Mouse (Mus musculus): ENCODE measurements around the gene Rmdn2. TPM values are rescaled to one million over a fixed set of nuclear protein-coding genes. Genes with fewer than 3 reads are reported as not detected.

The Rmdn2 gene
- polyA plus RNA-seq, 1 experiment from 2014 or later, result 7.2 TPM

DNA sequence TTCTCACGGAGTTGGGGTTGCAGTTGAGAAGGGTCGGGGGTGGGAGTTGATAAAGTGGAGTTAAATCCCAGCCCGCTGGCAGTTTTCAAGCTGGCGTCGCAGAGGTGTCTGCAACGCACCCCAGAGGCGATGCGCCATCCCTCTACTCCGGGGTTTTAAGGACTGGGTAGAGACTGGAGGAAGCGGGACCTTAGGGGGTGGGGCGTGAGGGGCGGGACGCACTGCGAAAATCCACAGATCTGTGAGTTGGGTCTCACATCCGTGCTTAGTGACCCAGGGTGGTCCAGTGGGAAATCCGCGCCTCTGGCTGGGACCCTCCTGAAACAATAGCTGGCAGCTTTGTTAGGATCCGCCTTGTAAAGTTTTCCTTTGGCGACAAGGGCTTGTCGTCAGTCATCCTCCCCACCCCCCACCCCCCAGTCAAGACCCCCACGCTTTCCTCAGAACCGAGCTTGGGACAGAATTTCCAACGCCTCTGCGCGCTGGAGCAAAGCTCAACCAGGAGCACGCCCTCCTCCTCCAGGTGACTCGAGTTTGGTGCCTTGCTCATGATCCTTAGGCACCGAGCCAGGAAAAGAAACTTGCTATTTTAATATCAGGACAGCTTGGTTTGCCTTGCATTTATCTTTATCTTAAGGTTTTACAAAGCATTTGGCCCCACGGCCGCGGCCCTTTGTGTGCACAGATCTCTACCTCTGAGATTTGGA is 103.4 kb downstream of the Rmdn2 start, which contains the start of gene Cyp1b1:
Cyp1b1 (minus strand) TSS at position 131 of the 707 bp plus-strand sequence.
- WGBS, result under 1% methylated on average over 31 of the region's 31 CpGs

DNA sequence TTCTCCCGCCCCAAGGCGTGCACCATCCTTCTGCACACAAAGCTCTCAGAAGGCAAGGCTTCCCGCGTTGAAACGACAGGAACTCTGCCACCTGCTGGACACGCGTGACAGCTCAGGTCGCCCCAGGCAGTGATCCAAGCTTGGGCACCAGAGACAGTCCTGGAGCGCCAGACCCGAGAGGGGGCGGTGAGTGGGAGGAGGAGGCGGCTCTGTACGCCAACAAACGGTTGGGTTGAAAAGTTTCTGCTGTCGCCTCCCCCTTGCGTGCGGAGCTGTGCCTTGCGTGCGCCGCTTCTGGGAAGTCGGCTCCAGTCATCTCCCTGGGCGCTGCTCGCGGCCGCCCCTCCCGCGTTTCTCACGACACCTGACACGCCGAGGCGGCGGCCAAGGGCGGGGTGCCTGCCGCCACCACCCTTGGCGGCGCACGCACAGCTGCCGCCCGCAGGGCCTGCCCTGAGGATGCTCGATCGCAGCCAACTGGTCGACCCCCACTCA is 104.0 kb downstream of the Rmdn2 start:
- peak overlapping the region; percentile 48; the same call in 1 of the 2 replicates for H3K9ac ChIP-seq (ENCODE audit: low read length)
- peak overlapping the region; percentile 68 for H3K4me2 ChIP-seq (replicated peaks; ENCODE audit: low read depth)
- WGBS, result 1% methylated on average over 42 of the region's 42 CpGs
- H3K27ac ChIP-seq (replicated peaks), result 0 out of 2 replicates have a peak overlapping the region, but pooled peaks have one; percentile 31
- no peaks in the 10 kb centered on the region for H3K36me3 ChIP-seq (ENCODE audit: control insufficient read depth, insufficient read depth, low read length)
- DNase-seq (ENCODE audit: low spot score) (peak; percentile 93), ATAC-seq (ENCODE audit: low FRiP score, low TSS enrichment) (peak; percentile 91)
- H3K4me1 ChIP-seq (replicated peaks; ENCODE audit: control insufficient read depth, insufficient read depth), result peaks cover 8% of the 10 kb centered on the region; the same call in 1 of the 2 replicates
- peak overlapping the region; percentile 41 for H3K4me3 ChIP-seq (ENCODE audit: low read depth, low read length)
- no peak for TF ChIP-seq EP300 (optimal IDR thresholded peaks at IDR 0.05)
- peak; percentile 93 for TF ChIP-seq CTCF (IDR thresholded peaks at IDR 0.05; ENCODE audit: low read depth)
- no peaks in the 10 kb centered on the region for H3K9me3 ChIP-seq (ENCODE audit: control insufficient read depth, low read length)
- 0 out of 2 replicates have a peak, but pooled peaks cover 5% of the 10 kb centered on the region for H3K27me3 ChIP-seq (ENCODE audit: control insufficient read depth, insufficient read depth, low read length)

More for the DNA sequence above, 103.4 kb downstream of the Rmdn2 start, which contains the start of gene Cyp1b1:
- H3K4me2 ChIP-seq (replicated peaks; ENCODE audit: low read depth), result peak within 1 kb of the TSS; percentile 68
- peak within 1 kb of the TSS; percentile 54 for H3K9ac ChIP-seq (ENCODE audit: low read length)
- H3K4me3 ChIP-seq (ENCODE audit: low read depth, low read length), result peak within 1 kb of the TSS; percentile 41
- H3K27me3 ChIP-seq (ENCODE audit: control insufficient read depth, insufficient read depth, low read length), result 0 out of 2 replicates have a peak, but pooled peaks cover 5% of the 10 kb centered on the region
- TF ChIP-seq CTCF (IDR thresholded peaks at IDR 0.05; ENCODE audit: low read depth) (no peak), EP300 (optimal IDR thresholded peaks at IDR 0.05) (no peak)
- no peaks in the 10 kb centered on the region for H3K9me3 ChIP-seq (ENCODE audit: control insufficient read depth, low read length)
- DNase-seq (ENCODE audit: low spot score), result peak; percentile 24
- peak; percentile 39 for ATAC-seq (ENCODE audit: low FRiP score, low TSS enrichment)
- H3K36me3 ChIP-seq (ENCODE audit: control insufficient read depth, insufficient read depth, low read length), result no peaks in the 10 kb centered on the region
- peaks cover 8% of the 10 kb centered on the region; the same call in 1 of the 2 replicates for H3K4me1 ChIP-seq (replicated peaks; ENCODE audit: control insufficient read depth, insufficient read depth)
- H3K27ac ChIP-seq (replicated peaks), result peak within 1 kb of the TSS; percentile 45

DNA sequence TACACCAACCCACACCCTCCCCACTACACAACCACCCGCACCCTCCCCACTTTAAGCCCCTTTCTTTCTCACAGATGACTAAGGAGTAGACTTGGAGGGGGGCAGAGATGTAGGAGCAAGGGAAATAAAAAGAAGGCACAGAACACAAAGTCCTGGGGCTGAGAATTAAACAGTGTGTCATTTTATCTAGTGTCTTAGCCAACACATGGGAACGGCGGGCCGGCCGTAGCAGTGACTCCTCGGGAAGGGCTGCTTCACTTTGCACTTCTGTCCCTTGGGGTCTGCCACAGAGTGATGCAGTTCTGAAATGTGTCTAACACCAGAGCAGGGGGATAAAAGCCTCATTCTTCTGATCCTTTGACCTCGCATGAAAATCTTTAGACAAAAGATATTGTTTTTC is 109.0 kb downstream of the Rmdn2 start:
- Histone ChIP-seq H3K36me3 (ENCODE audit: control insufficient read depth, insufficient read depth, low read length) (no peaks in the 10 kb centered on the region), H3K4me1 (replicated peaks; ENCODE audit: control insufficient read depth, insufficient read depth) (no peaks in the 10 kb centered on the region), H3K27me3 (ENCODE audit: control insufficient read depth, insufficient read depth, low read length) (no peaks in the 10 kb centered on the region), H3K9ac (ENCODE audit: low read length) (no peak overlapping the region), H3K4me3 (ENCODE audit: low read depth, low read length) (no peak overlapping the region), H3K9me3 (ENCODE audit: control insufficient read depth, low read length) (no peaks in the 10 kb centered on the region), H3K4me2 (replicated peaks; ENCODE audit: low read depth) (no peak overlapping the region), H3K27ac (replicated peaks) (no peak overlapping the region)
- TF ChIP-seq CTCF (IDR thresholded peaks at IDR 0.05; ENCODE audit: low read depth) (no peak), EP300 (optimal IDR thresholded peaks at IDR 0.05) (no peak)
- WGBS, result 77% methylated on average over 7 of the region's 7 CpGs
- ATAC-seq (ENCODE audit: low FRiP score, low TSS enrichment), result no peak
- no peak for DNase-seq (ENCODE audit: low spot score)

DNA sequence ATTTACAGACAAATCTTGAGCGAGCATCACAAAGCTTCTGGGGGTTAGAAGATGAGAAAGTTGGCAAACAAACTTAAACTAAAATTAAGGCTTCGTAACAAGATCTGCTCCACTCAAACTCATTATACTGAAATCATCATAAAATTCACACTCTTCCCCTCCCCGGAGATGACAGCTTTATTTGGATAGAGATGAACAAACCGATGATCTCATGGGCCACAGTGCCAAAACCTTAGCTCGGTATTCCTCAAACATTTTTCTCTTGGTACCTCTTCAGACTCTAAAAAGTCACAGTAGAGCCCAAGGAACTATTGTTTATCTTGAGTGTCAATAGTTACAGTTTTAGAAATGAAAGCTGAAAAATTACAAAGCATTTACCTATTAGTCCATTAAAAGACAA is 115.0 kb downstream of the Rmdn2 start:
- H3K4me3 ChIP-seq (ENCODE audit: low read depth, low read length), result no peak overlapping the region
- no peak for ATAC-seq (ENCODE audit: low FRiP score, low TSS enrichment)
- DNase-seq (ENCODE audit: low spot score), result no peak
- H3K4me1 ChIP-seq (replicated peaks; ENCODE audit: control insufficient read depth, insufficient read depth), result 0 out of 2 replicates have a peak, but pooled peaks cover 6% of the 10 kb centered on the region
- H3K4me2 ChIP-seq (replicated peaks; ENCODE audit: low read depth), result no peak overlapping the region
- H3K27ac ChIP-seq (replicated peaks), result no peak overlapping the region
- H3K27me3 ChIP-seq (ENCODE audit: control insufficient read depth, insufficient read depth, low read length), result no peaks in the 10 kb centered on the region
- H3K9me3 ChIP-seq (ENCODE audit: control insufficient read depth, low read length), result no peaks in the 10 kb centered on the region
- no peak for TF ChIP-seq EP300 (optimal IDR thresholded peaks at IDR 0.05)
- TF ChIP-seq CTCF (IDR thresholded peaks at IDR 0.05; ENCODE audit: low read depth), result no peak
- WGBS, result 50% methylated on average over 5 of the region's 5 CpGs
- no peaks in the 10 kb centered on the region for H3K36me3 ChIP-seq (ENCODE audit: control insufficient read depth, insufficient read depth, low read length)
- no peak overlapping the region for H3K9ac ChIP-seq (ENCODE audit: low read length)

DNA sequence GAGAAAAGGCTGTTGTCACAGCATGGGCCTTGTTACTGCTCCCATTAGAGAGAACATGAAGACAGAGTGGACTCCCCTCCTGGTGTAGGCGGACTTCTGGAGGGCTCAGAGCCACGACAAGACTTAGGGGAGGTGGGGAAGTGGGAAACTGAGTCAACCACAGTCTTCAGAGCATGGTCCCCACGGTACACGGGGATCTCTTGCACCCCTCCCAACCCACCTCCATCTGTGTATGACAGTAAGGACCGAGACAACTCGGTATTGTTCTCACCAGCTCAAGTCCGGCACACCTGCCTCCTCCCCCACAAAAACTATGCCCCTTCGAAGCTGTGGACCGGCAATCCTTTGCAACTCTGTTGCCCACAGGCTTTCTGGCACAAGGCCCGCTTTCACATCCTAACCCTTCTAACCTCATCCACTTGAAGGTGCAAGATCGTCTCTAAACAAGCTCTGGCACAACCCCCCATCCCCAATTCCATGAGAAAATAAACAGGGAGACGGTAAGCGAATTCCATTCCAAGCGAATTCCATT is 116.5 kb downstream of the Rmdn2 start:
- DNase-seq (ENCODE audit: low spot score), result no peak
- Histone ChIP-seq H3K9ac (ENCODE audit: low read length) (no peak overlapping the region), H3K4me2 (replicated peaks; ENCODE audit: low read depth) (peak overlapping the region; percentile 41), H3K27ac (replicated peaks) (peak overlapping the region; percentile 70), H3K27me3 (ENCODE audit: control insufficient read depth, insufficient read depth, low read length) (no peaks in the 10 kb centered on the region), H3K4me3 (ENCODE audit: low read depth, low read length) (no peak overlapping the region), H3K36me3 (ENCODE audit: control insufficient read depth, insufficient read depth, low read length) (no peaks in the 10 kb centered on the region), H3K4me1 (replicated peaks; ENCODE audit: control insufficient read depth, insufficient read depth) (0 out of 2 replicates have a peak, but pooled peaks cover 6% of the 10 kb centered on the region), H3K9me3 (ENCODE audit: control insufficient read depth, low read length) (no peaks in the 10 kb centered on the region)
- TF ChIP-seq EP300 (optimal IDR thresholded peaks at IDR 0.05), result no peak
- no peak for TF ChIP-seq CTCF (IDR thresholded peaks at IDR 0.05; ENCODE audit: low read depth)
- 23% methylated on average over 14 of the region's 14 CpGs for WGBS
- ATAC-seq (ENCODE audit: low FRiP score, low TSS enrichment), result no peak

Data from stomach, postnatal 0 days (tissue).